Mouse (Mus musculus): Measurements from ENCODE around the gene Fam117a.

Fam117a gene

DNA sequence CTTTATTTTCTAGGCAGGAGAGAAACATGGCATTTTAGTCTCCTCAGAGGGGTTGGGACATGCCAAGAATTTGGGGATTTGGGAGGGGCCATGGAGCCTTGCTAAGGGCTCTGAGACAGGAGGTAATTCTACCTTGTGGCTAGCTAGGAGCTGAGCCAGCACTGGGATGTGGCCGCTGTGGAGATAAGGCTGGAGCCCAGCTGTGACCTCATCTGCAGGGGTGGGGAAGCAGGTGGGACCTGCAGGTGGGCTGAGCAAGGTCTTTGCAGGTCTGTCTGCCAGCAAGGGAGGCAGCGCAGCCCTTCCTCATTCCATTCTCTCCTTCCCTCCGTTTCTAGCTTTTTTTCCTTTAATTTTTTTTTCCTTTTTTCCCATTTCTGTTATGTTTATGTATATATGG is 21.4 kb downstream of the Fam117a start:
- no peak for DNase-seq (ENCODE audit: inconsistent age in 2 of 2, low spot score in 1 of 2)

DNA sequence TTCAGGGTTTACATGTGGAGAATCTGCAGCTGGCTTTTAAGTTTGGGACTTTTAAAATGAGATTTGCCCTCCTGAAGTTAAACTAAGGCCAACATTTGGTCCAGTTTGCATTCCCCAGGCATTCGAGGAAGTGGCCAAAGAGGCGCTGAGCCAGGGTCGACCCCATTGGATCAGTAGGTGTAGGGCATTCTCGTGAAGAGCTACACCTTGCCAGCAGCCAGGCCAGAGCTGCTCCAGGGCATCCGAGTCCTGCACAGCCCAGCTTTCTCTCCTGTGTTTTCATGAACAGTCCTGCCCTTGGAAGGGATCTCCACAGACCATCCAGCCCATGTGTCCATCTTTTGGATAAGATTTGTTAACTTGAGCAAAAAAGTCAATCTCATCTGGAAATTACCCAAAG is 27.6 kb downstream of the Fam117a start:
- DNase-seq (ENCODE audit: inconsistent age in 2 of 2, low spot score in 1 of 2) = no peak

GRCm38 (mm10) chr11:95365596-95365995 is 28.8 kb downstream of the Fam117a start:
- DNase-seq (ENCODE audit: inconsistent age in 2 of 2, low spot score in 1 of 2) = peak; percentile 86 to 92

DNA sequence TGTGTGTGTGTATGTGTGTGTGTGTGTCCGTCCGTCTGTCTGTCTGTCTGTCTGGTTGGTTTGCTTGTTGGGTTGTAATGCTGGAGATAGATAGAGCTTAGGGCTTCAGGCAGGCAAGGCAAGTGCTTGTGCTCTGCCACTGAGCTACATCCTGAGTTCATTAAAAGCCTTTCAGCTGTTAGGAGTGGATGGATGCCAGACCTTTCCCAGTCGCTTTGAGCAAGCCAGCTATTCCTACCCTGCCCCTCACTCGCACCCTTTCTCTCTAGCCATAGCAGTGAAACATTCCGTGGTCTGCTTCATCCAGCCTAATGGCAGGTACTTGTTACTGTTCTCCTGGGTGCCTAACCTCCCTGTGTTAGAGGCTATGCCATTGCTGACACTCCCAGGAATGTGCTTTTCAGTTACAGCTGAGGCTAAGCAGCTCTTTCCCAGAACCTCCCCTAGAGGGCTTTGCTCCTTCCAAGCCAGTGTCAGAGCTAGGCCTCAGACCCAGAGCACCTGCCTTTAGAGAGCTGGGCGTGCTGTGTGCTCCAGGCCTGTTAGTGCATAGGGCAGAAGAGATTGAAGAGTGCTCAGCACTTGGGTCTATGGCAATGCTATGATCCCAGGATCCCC is 29.6 kb downstream of the Fam117a start:
- DNase-seq (ENCODE audit: inconsistent age in 2 of 2, low spot score in 1 of 2) = peak in 1 of 2 experiments; percentile 51

DNA sequence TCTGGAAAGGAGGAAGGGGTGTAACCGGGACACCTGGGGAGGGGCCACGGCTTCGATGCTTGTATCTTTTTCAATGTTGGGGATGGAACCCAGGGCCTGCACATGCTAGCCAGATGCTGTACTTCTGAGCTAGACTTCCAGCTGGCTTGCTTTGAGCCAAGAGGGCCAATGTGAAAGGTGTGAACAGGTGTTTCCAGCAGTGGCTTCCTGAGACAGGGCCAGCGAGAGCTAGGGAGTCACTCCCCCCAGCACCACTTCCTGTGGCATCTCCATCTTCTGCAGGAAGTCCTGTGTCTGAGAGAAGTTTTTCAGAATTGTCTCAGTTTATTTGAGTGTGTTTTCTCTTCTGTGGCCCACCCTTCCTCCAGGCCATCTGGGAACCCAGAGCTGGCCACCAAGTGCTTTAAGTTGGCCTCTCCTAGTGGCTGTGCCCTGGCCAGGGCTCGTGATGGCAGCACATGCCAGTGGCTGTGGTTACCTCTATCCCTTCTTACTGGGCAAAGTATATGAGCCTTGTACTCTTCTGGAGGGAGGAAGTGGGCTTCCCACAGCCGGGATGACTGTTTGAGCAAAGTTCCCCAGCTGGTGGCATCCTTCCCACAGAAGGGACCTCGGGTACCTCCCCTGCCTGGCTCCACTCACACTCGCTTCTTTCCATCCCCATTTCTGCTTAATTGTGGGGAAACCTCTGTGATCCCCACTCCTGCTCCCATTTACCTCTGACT is 30.4 kb downstream of the Fam117a start:
- no peak for DNase-seq (ENCODE audit: inconsistent age in 2 of 2, low spot score in 1 of 2)

GRCm38 (mm10) chr11:95368231-95368823 is 31.5 kb downstream of the Fam117a start:
- no peak for DNase-seq (ENCODE audit: inconsistent age in 2 of 2, low spot score in 1 of 2)

DNA sequence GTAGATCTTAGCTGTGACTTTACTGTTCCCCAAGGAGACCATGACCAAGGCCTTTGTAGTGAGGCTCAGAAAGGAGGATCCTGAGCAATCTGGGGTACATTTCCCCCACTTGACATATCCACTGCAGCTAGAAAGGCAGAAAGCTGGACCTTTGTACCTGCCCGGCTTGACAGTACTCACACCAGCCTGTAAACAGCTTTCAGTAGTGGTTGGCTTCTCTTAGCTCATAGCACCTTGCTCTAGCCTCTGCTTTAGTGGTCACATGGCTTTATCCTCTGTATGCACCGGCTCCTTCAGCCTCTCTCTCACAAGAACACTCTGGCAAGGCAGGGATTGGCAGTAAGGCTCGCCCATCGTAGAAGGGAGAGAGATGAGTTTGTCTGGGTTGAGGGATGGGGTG is 32.1 kb downstream of the Fam117a start:
- DNase-seq (ENCODE audit: inconsistent age in 2 of 2, low spot score in 1 of 2) = no peak

- DNase-seq (ENCODE audit: inconsistent age in 2 of 2, low spot score in 1 of 2) = no peak
Measured at GRCm38 (mm10) chr11:95369964-95370890, 33.4 kb downstream of the Fam117a start.

GRCm38 (mm10) chr11:95371182-95371581 is 34.4 kb downstream of the Fam117a start:
- DNase-seq (ENCODE audit: inconsistent age in 2 of 2, low spot score in 1 of 2) = no peak

DNA sequence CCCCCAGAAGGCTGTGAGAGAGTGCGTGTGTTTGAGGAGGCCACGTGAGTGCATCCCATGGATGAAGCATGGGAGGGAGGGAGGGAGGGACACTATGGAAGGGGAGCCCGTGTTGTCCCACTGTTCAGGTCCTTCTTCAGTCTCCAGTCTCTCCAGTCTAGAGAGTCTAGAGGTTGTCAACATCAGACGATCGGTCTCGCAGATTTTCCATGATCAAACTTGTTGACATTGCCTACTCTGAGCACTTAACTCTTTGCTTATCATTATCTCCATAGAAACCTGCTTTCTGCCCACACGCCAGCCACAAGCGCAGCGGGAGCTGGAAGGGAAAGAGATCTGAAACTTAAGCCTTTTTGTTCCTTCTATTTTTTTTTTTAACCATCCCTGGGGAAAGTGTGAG is 42.1 kb downstream of the Fam117a start:
- DNase-seq (ENCODE audit: inconsistent age in 2 of 2, low spot score in 1 of 2) = no peak

- DNase-seq (ENCODE audit: inconsistent age in 2 of 2, low spot score in 1 of 2) = no peak
Measured at GRCm38 (mm10) chr11:95379552-95379951, 42.7 kb downstream of the Fam117a start.

DNA sequence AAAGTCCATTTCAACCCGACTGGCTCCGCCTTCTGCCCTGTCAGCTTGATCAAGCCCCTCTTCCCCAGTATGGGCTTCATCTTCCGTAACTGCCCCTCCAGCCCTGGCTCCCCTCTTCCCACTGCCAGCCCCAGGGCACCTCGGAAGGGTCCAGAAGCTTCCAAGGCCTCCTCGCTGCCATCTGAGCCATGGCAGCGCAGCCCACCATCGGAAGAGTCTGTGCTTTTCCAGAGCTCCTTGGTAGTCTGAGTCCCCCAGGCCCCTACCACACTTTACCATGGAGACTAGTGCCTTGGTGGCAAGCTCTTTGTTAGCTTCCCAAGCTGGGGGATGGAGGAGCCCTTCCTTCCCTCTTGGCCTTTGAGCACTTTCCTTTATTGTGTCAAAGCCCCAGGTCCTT is 43.9 kb downstream of the Fam117a start:
- no peak for DNase-seq (ENCODE audit: inconsistent age in 2 of 2, low spot score in 1 of 2)

- no peak for DNase-seq (ENCODE audit: inconsistent age in 2 of 2, low spot score in 1 of 2)
Measured at GRCm38 (mm10) chr11:95381146-95381545, 44.3 kb downstream of the Fam117a start.

DNA sequence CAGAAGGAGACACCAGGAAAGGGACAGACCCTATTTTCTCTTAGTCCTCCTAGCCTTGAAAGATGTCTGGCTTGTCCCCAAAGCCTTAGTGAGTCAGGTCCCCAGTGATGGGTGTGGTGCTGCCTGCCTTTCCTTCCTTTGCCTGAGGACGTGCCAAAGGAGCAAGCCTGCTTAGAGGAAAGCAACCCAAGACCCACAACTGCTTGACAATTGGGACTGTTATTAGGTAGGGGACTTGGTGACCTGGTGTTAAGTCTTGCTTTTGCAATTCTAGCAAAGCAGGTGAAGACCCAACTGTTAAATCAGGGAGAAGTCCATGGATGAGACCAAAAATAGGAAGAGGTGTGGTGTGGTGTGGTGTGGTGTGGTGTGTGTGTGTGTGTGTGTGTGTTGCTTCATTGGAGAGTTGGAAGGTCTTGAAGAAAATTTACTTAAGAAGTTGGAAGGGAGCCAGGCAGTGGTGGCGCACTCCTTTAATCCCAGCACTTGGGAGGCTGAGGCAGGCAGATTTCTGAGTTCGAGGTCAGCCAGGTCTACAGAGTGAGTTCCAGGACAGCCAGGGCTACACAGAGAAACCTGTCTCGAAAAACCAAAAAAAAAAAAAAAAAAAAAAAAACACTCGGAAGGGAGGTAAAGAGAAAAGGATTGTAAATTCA is 46.6 kb downstream of the Fam117a start:
- peak in 1 of 2 experiments; percentile 58 for DNase-seq (ENCODE audit: inconsistent age in 2 of 2, low spot score in 1 of 2)

DNA sequence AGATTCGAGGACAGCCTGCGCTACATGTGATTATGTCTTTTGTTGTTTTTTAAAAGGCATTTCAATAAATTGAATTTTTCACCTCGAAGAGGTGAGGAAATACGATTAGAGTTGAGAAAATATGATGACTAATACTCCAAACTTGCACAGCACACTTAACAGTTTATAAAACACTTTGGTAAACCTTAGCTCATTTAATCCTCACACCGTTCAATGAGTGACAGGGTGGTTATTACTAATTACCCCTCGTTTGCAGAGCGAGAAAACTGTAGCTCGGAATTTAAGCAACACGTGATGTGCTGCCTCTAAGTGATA is 47.1 kb downstream of the Fam117a start:
- no peak for DNase-seq (ENCODE audit: inconsistent age in 2 of 2, low spot score in 1 of 2)

DNA sequence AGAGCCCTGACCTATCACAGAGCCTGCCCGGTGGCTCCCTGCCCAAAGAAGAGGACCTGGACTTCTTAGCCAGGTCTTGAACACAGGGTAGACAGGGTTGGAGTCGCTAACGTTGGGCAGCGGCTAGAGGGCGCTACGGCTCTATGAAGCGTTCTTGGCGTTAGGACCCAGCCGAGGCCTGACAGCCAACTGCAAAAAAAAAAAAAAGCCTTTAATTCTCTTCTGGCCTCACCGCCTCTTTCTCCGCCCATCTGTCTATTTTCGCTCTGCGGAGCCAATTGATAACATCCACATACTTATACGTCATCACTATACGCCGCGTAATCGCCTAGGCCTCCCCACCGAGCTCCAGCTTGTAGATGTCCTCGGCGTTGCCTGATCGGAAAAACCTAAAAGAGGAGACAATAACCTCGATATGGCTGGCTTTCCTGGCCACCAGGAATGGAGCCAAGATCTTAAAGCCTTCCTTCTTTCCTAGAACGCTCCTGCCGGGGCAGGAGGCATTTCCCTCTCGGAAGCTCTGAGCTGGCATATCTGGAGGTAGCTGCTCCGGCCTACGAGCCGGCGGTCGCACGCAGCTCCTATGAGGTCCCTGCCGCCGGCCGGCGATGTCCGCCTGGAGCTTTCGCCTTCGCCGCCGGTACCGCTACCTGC is 47.6 kb downstream of the Fam117a start, which contains the start of gene Slc35b1:
Gene Slc35b1 (plus strand): TSS at position 374 of the 654 bp plus-strand sequence.
- DNase-seq (ENCODE audit: inconsistent age in 2 of 2, low spot score in 1 of 2) = peak; percentile 95 to 99

DNA sequence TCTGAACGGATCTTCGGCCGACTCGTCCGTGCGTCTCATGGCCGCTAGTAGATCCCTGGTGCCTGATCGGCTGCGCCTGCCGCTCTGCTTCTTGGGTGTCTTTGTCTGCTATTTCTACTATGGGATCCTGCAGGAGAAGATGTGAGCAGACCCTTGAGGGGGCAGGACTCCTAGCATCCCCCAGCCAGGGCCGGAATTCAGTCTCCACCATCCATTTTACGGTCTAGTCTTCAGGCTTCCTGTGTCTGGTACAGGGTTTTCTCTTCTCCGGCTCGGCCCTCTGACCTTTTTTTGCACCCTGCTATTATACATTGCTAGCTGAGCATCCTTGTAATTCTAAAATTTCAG is 48.1 kb downstream of the Fam117a start:
- DNase-seq (ENCODE audit: inconsistent age in 2 of 2, low spot score in 1 of 2) = no peak

GRCm38 (mm10) chr11:95387354-95387753 is 50.5 kb downstream of the Fam117a start:
- DNase-seq (ENCODE audit: inconsistent age in 2 of 2, low spot score in 1 of 2) = no peak

DNA sequence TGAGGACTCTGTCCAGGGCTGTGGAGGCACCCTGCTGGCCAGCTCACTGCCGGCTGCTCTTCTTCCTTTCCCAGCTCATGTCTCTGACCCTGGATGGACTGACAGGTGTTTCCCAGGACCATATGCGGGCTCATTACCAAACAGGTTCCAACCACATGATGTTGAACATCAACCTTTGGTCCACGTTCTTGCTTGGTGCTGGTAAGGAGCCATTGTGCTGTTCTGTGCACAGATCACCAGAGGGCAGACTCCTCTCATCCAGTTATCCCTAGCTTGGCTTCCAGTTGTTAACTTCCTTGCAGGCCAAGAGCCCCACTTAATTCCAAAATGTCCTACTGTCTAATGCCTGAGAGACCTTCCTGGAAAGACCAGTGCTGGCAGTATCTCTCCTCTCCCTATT is 52.2 kb downstream of the Fam117a start:
- peak in 1 of 2 experiments; percentile 50 for DNase-seq (ENCODE audit: inconsistent age in 2 of 2, low spot score in 1 of 2)

DNA sequence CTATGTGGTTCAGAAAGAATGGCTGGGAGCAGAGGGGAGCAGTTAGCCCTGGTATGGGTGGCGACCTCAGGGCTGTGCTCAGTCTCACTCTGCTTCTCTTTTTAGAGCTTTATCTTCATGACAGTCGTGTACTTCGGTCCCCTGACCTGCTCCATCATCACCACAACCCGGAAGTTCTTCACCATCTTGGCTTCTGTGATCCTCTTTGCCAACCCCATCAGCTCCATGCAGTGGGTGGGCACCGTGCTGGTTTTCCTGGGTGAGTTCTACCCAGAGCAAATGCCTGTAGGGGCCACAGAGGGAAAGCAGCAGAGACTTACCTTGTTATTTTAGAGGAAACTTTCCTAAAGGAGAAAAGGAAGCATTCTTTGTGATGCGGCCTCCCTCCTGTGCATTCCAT is 53.6 kb downstream of the Fam117a start:
- no peak for DNase-seq (ENCODE audit: inconsistent age in 2 of 2, low spot score in 1 of 2)

Measured in adrenal gland, adult (tissue).